Mouse (Mus musculus) urinary bladder, adult 2 months (tissue): ENCODE measurements around the gene Krtap1-3. TPM values are rescaled to one million over a fixed set of nuclear protein-coding genes. Genes with fewer than 3 reads are reported as not detected.
"Not testable (repeated sequence)": the region's sequence is repeated elsewhere in the genome, so short reads cannot be mapped to it uniquely, and the experiment has no call there.

Source experiments
- DNase-seq: peaks from one replicate; pipeline ENCODE4 v3.0.0; 2022; ENCODE audit warnings: low spot score
- polyA plus RNA-seq: library from polyadenylated mRNA; depleted of rRNA; stranded (reverse); fragments of >200 nt; gene quantifications from 2 replicates; pipeline ENCODE4 v1.2.3, GENCODE M21; 2012; rRNA removed

Krtap1-3 gene
- not detected in 2 replicates for polyA plus RNA-seq

GRCm38 (mm10) chr11:99590981-99591380 lies at the start of gene Krtap1-3:
Krtap1-3 (minus strand) TSS chr11:99591339.
- no peak for DNase-seq

GRCm38 (mm10) chr11:99640926-99641325 lies 49.8 kb upstream of the Krtap1-3 start:
- no peak for DNase-seq

GRCm38 (mm10) chr11:99637086-99637485 lies 45.9 kb upstream of the Krtap1-3 start:
- no peak for DNase-seq

DNA sequence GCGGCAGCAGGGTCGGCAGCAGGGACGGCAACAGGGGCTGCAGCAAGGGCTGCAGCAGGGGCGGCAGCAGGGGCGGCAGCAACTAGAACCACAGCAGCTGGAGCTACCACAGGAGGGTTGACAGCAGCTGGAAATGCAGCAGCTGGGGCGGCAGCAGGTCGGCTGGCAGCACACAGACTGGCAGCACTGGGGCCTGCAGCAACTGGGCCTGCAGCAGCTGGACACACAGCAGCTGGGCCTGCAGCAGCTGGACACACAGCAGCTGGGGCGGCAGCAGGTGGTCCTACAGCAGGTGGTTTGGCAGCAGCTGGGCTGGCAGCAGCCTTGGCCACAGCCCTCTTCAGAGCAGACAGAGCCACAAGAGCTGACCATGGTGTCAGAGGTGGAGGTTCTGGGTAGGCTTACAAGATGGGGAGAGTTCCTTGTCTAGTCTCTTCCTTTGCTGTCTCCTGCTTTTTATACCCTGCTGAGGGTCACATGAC lies 43.6 kb upstream of the Krtap1-3 start, which contains the start of gene Krtap4-2:
Gene Krtap4-2, minus strand, starts transcription at position 432 of the 482 bp plus-strand sequence.
- DNase-seq: no peak

DNA sequence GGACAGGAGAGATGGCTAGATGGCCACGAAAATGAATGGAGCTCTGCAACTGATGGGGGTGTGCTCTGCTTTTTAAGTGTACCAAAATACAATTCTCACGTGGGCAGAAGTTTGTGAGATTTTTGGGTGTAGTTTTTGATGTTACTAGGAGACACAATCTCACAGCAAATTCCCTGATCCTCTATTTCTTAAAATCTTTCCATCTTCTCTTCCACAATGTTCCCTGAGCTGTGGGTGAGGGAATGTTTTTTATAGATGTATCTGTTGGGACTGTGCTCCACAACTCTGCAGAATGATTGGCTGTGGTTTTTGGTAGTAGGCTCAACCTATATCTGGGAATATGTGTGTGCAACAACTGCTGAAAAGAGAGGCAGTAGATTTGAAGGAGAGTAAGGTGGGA lies 42.2 kb upstream of the Krtap1-3 start:
- DNase-seq: no peak

GRCm38 (mm10) chr11:99630890-99631289 lies 39.8 kb upstream of the Krtap1-3 start:
- no peak for DNase-seq

DNA sequence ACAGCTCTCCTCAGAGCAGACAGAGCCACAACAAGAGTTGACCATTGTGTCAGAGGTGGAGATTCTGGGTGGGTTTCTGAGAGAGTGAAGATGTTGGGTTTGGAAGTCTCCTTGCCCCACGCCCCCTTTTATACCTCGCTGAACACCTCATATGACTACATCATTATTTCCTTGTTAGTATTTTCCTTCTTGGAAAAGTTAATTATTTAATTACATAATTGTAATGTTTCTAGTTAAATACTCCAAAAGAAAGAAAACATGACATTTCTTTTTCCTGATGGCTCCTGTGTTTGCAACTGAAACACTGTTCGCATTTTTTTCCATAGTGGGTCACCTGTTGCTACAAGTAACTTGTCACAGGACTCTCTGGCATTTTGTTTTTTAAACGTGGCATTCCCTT lies 37.0 kb upstream of the Krtap1-3 start, which contains the start of gene Krtap4-1:
Gene Krtap4-1, minus strand, starts transcription at position 101 of the 400 bp plus-strand sequence.
- no peak for DNase-seq

- no peak for DNase-seq
Observed at GRCm38 (mm10) chr11:99620335-99620734, 29.2 kb upstream of the Krtap1-3 start, which contains the start of gene Gm11562. Gm11562 (minus strand) TSS chr11:99620435.

- no peak for DNase-seq
Observed at GRCm38 (mm10) chr11:99614796-99615363, 23.7 kb upstream of the Krtap1-3 start, which contains the start of gene Krtap2-4. Krtap2-4 (minus strand) TSS chr11:99614846.

DNA sequence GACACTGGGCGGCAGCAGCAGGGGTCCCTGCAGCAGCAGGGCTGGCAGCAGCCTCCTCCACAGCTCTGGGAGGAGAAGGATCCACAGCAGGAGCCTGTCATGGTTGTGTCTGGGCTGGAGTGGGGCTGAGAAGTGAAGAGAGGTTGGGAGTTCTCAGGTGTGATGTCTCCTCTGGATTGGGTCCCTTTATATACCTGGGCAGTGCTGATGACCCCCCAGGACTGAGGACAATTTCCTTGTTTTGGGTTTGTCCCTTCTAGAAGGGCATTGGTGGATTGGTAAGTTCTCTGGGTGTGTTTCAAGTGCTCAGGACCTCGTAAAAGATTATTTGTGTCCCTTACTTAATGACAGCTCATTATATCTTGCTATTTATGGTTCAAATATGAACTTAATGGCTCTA lies 18.9 kb upstream of the Krtap1-3 start, which contains the start of gene Gm11937:
Gene Gm11937, minus strand, starts transcription at position 101 of the 400 bp plus-strand sequence.
- not testable (repeated sequence) for DNase-seq

- DNase-seq: no peak
Observed at GRCm38 (mm10) chr11:99609126-99609525, 18.0 kb upstream of the Krtap1-3 start.

DNA sequence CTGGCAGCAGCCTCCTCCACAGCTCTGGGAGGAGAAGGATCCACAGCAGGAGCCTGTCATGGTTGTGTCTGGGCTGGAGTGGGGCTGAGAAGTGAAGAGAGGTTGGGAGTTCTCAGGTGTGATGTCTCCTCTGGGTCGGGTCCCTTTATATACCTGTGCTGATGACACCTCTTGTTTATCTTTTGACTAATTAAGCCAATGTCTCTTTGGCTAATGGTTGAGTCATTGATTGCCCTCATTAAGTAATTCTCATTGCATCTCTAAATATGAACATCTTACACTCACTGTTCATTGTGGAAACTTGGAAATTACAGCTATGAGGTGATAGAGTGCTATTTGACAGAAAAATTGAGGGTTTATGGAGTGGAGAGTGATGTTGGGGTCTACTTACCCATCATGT lies 12.1 kb upstream of the Krtap1-3 start, which contains the start of gene Gm11938:
Gene Gm11938, minus strand, starts transcription at position 101 of the 400 bp plus-strand sequence.
- DNase-seq: not testable (repeated sequence)

- DNase-seq: not testable (repeated sequence)
Observed at GRCm38 (mm10) chr11:99597742-99598141, 6.6 kb upstream of the Krtap1-3 start, which contains the start of gene Krtap9-3. Krtap9-3 (minus strand) TSS chr11:99598105.

- no peak for DNase-seq
Observed at GRCm38 (mm10) chr11:99585096-99585495, 6.0 kb downstream of the Krtap1-3 start.

DNA sequence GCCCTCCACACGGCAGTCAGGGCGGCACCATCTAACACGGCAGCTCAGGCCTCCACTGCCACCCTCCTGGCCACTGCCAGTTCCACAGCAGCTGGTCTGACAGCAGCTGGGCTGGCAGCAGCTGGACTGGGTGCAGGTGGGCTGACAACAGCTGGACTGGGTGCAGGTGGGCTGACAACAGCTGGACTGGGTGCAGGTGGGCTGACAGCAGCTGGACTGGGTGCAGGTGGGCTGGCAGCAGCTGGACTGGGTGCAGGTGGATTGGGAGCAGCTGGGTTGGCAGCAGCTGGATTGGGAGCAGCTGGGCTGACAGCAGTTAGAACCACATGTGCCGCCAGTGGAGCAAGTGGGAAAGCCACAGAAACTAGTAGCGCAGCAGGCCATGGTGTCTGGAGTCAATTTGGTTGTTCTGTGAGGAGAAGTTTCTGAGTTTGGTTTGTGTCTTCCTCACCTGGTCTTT lies 7.9 kb downstream of the Krtap1-3 start, which contains the start of gene Krtap1-4:
Gene Krtap1-4, minus strand, starts transcription at position 410 of the 460 bp plus-strand sequence.
- no peak for DNase-seq

DNA sequence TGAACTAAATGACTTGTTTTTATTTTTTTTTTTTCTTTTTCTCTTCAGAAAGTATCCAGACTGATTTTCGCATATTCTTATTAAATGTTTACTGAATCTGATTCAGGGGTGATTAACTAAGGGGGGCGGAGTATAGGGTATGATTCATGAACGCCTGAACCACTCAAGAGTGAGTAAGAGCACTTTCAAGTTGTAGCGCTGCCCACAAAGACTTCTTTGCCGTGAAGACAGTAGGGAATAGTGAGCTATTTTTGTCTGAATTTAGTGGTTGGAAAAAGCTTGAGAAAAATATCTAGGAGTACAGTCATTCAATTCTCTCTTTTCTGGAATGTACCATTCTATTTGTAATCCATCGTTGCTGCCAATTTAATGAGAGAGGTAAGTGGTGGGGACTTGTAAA lies 9.6 kb downstream of the Krtap1-3 start:
- no peak for DNase-seq

GRCm38 (mm10) chr11:99581051-99581450 lies 10.1 kb downstream of the Krtap1-3 start:
- no peak for DNase-seq

GRCm38 (mm10) chr11:99580636-99581035 lies 10.5 kb downstream of the Krtap1-3 start, which contains the start of gene Krtap1-5:
Krtap1-5 (minus strand) TSS chr11:99581016.
- no peak for DNase-seq

DNA sequence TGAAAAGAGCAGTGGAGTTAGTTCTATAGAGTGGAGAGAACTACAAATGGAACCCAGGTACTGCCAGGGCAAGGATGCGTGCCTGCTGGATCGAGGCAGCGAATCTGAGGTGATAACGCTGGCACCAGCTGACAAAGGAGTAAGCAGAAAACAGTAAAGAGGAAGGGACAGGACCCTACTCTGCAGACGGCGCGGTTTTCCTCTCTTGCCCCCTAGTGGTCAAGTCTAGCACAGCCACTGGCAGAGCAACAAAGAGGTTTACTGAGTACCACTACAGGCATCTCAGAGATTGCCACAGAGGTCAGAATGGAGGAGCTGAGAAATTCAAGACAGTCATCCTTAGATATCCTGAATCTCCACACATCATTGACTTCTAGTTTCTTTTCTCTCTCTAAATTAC lies 17.0 kb downstream of the Krtap1-3 start:
- peak; percentile 54 for DNase-seq

- DNase-seq: no peak
Observed at GRCm38 (mm10) chr11:99573164-99573563, 18.0 kb downstream of the Krtap1-3 start.

DNA sequence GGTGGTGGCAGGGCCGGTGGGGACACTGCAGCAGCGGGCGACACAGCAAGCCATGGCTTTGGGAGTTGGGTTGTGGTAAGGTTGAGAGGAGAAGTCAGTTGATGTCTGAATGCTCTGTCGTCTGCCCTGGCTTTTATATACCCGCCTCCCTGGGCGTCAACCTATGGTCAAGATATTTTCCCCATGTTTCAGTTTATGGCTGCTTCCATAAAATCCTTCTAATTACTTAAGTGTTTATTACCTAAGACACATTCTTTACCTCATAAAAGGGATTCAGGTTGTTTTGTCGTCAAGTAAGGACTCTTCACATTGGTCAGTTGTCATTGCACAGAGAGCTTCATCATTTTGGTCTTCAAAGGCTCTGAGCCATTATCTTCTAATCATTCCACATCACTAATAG lies 24.6 kb downstream of the Krtap1-3 start, which contains the start of gene Krtap3-1:
Gene Krtap3-1, minus strand, starts transcription at position 101 of the 400 bp plus-strand sequence.
- DNase-seq: no peak

DNA sequence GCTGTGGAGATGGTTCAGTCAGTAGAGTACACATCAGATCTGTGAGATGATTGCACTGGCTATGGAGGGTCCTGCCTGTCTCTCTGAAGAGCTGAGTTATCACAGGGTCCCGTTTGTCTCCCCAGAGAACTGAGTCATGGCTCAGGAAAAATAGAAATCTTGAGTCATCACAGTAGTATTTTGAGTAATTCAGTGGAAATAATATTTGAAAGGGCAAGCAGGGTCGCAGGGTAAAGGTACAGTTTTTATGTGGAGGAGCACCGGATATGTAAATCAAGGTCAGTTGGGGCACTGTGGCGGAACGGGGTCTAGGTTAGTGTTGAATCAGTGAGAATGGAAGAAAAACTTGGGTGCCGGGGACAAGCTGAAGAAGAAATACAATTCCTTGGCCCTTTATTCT lies 28.6 kb downstream of the Krtap1-3 start:
- DNase-seq: no peak

DNA sequence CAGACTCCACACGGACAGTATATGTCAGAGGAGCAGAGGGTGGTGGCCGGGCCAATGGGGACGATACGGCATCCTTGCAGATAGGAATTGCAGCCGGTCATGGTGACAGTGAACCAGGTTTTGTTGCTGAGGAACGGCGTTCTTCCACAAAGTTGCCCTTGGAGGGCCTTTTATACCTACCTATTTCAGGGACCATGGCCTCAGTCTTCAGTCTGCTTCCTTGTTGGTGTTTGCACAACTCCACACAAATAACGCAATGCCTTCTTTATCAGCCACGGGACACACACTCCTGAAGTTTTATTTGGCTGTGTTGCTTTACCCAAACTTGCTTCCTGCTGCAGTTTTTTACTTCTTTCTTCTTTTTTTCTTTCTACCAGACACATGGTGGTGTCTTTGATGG lies 31.8 kb downstream of the Krtap1-3 start, which contains the start of gene Gm11939:
Gene Gm11939, minus strand, starts transcription at position 101 of the 400 bp plus-strand sequence.
- no peak for DNase-seq
